In the genomic region with DNA sequence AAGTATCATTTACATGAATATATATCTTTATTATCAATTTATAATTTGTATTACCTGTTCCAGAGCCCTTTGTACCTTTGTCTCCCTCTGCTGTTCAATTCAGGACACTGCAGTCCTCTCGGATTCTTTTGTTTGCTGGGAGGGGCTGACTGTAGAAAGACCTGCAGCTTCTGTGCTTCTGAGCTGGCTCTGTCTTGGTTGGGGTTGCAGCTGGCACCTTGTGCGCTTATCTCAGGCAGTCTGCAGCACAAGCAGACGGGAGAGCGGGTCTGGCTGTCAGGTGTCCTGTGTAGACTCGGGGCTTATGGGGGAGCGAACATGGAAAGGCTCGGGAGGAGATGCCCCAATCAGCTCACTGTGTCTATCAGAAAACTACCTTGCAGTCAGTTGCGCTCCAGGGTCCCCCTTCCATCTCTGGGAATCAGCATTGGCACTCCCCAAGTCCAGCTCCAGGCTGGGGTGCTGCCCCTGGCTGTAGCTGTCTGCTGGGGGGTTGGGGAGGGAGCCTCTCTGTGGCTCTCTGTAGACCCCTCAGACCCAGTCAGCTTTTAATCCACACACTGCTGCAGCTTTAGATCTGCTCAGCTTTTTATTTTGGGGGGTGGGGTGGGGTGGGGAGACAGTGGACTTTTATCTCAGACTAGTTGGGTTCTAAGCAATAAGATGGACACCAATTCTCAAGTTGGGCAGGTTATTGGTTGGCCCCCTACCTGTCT, we compare ENCODE assay signal across 8 mouse cellular contexts. TPM values are rescaled to one million over a fixed set of nuclear protein-coding genes. Genes with fewer than 3 reads are reported as not detected.
DNase-seq lines count a peak whose midpoint lies in the region; ATAC-seq lines count a peak whose summit lies in the region.

No protein-coding gene starts in this region.

- H3K27me3 ChIP-seq in forebrain, embryonic 13.5 days: 0 out of 2 replicates have a peak, but pooled peaks cover 4% of the 10 kb centered on the region
- no peaks in the 10 kb centered on the region for H3K27me3 ChIP-seq in hindbrain, embryonic 13.5 days

- 10% methylated on average over 8 of the region's 8 CpGs for WGBS in forebrain, embryonic 13.5 days
- WGBS in hindbrain, embryonic 13.5 days: 10% methylated on average over 8 of the region's 8 CpGs

- H3K9ac ChIP-seq in forebrain, embryonic 13.5 days: peak overlapping the region; percentile 63
- H3K9ac ChIP-seq in hindbrain, embryonic 13.5 days: peak overlapping the region; percentile 75

- no peaks in the 10 kb centered on the region for H3K36me3 ChIP-seq in forebrain, embryonic 13.5 days (ENCODE audit: poor library complexity, severe bottlenecking)
- no peaks in the 10 kb centered on the region for H3K36me3 ChIP-seq in hindbrain, embryonic 13.5 days

- DNase-seq in left cerebral cortex, adult 18-20 months (ENCODE audit: low spot score in 2 of 2): peak; percentile 25 to 50
- no peak for DNase-seq in left cerebral cortex, adult 8-10 months (ENCODE audit: low spot score in 2 of 2)
- peak; percentile 23 for DNase-seq in c-Kit-positive CD71-positive TER-119-negative erythroid progenitor cells, embryonic 14.5 days (ENCODE audit: low read depth)
- peak; percentile 37 to 56 for DNase-seq in layer of hippocampus, postnatal 25 days (ENCODE audit: extremely low spot score in 1 of 2, low spot score in 1 of 2)
- peak; percentile 41 for DNase-seq in right cerebral cortex, postnatal 4 days

- H3K4me3 ChIP-seq in forebrain, embryonic 13.5 days: peak overlapping the region; percentile 33
- H3K4me3 ChIP-seq in hindbrain, embryonic 13.5 days: peak overlapping the region; percentile 35

- H3K4me2 ChIP-seq in forebrain, embryonic 13.5 days: peak overlapping the region; percentile 60
- H3K4me2 ChIP-seq in hindbrain, embryonic 13.5 days: peak overlapping the region; percentile 59

- H3K9me3 ChIP-seq in forebrain, embryonic 13.5 days (replicated peaks): no peaks in the 10 kb centered on the region
- no peaks in the 10 kb centered on the region for H3K9me3 ChIP-seq in hindbrain, embryonic 13.5 days

- ATAC-seq in forebrain, embryonic 13.5 days: peak; percentile 55; the same call in 1 of the 2 replicates
- 0 out of 2 replicates have a peak, but pooled peaks have one; percentile 43 for ATAC-seq in hindbrain, embryonic 13.5 days (ENCODE audit: low FRiP score)
- ATAC-seq in megakaryocyte-erythroid progenitor cell, adult 5-6 weeks (replicated peaks; ENCODE audit: low FRiP score, low TSS enrichment, poor library complexity, severe bottlenecking): peak; percentile 73

- H3K4me1 ChIP-seq in forebrain, embryonic 13.5 days: peaks cover 2% of the 10 kb centered on the region; the same call in 1 of the 2 replicates
- H3K4me1 ChIP-seq in hindbrain, embryonic 13.5 days (replicated peaks): 0 out of 2 replicates have a peak, but pooled peaks cover 4% of the 10 kb centered on the region

- H3K27ac ChIP-seq in forebrain, embryonic 13.5 days: no peak overlapping the region
- peak overlapping the region; percentile 71; the same call in 1 of the 2 replicates for H3K27ac ChIP-seq in hindbrain, embryonic 13.5 days

RNA-seq across cellular contexts. Expression of gene Ins2, which starts 28.2 kb away (rescaled TPM):
- not detected for total RNA-seq in left cerebral cortex, adult 18-20 months (2021)
- not detected for total RNA-seq in left cerebral cortex, adult 8-10 months (2022)
- polyA plus RNA-seq in forebrain, embryonic 13.5 days (2015; fragmentation: Nextera tagmentation; extraction: Ambion mirVana): not detected in 2 replicates
- polyA plus RNA-seq in hindbrain, embryonic 13.5 days (2015; fragmentation: Nextera tagmentation; extraction: Ambion mirVana): 0.83 and 0.99 TPM in 2 replicates
- total RNA-seq in layer of hippocampus, postnatal 25 days (2021): not detected
- total RNA-seq in megakaryocyte-erythroid progenitor cell, adult 5-6 weeks (2014; fragmentation: Nextera tagmentation): not detected in 2 replicates
- not detected in 2 replicates for total RNA-seq in megakaryocyte-erythroid progenitor cell, adult 5-6 weeks (2017)

RNA-seq across cellular contexts. Expression of gene Gm49394, which starts 45.2 kb away (rescaled TPM):
- total RNA-seq in left cerebral cortex, adult 18-20 months (2021): under 1 TPM in 1 of 2 experiments, not detected in 1; 0.12 TPM
- not detected for total RNA-seq in left cerebral cortex, adult 8-10 months (2022)
- polyA plus RNA-seq in forebrain, embryonic 13.5 days (2015; fragmentation: Nextera tagmentation; extraction: Ambion mirVana): 0.05 TPM in 1 of 2 replicates, not detected in the other
- polyA plus RNA-seq in hindbrain, embryonic 13.5 days (2015; fragmentation: Nextera tagmentation; extraction: Ambion mirVana): not detected in 2 replicates
- under 1 TPM; 0.34 to 0.56 TPM for total RNA-seq in layer of hippocampus, postnatal 25 days (2021)
- not detected in 2 replicates for total RNA-seq in megakaryocyte-erythroid progenitor cell, adult 5-6 weeks (2014; fragmentation: Nextera tagmentation)
- not detected in 2 replicates for total RNA-seq in megakaryocyte-erythroid progenitor cell, adult 5-6 weeks (2017)

RNA-seq across cellular contexts. Expression of gene Igf2, which starts 48.3 kb away (rescaled TPM):
- 100 to 1,000 TPM; 114 to 115 TPM for total RNA-seq in left cerebral cortex, adult 18-20 months (2021)
- total RNA-seq in left cerebral cortex, adult 8-10 months (2022): 10 to 100 TPM; 82.1 to 99.4 (median 88.8) TPM
- polyA plus RNA-seq in forebrain, embryonic 13.5 days (2015; fragmentation: Nextera tagmentation; extraction: Ambion mirVana): 56.6 and 57.6 TPM in 2 replicates
- 179 and 205 TPM in 2 replicates for polyA plus RNA-seq in hindbrain, embryonic 13.5 days (2015; fragmentation: Nextera tagmentation; extraction: Ambion mirVana)
- total RNA-seq in layer of hippocampus, postnatal 25 days (2021): 10 to 100 TPM; 63.1 to 72.7 TPM
- total RNA-seq in megakaryocyte-erythroid progenitor cell, adult 5-6 weeks (2014; fragmentation: Nextera tagmentation): not detected in 2 replicates
- 0.46 TPM in 1 of 2 replicates, not detected in the other for total RNA-seq in megakaryocyte-erythroid progenitor cell, adult 5-6 weeks (2017)

Comparison
In these comparisons a context has a peak if more than half of its experiments do, and no peak if none do; other contexts are left out.
1. DNase-seq: peak in left cerebral cortex, adult 18-20 months (2 of 2), c-Kit-positive CD71-positive TER-119-negative erythroid progenitor cells, embryonic 14.5 days (single experiment), layer of hippocampus, postnatal 25 days (2 of 2) and right cerebral cortex, postnatal 4 days (single experiment); none in left cerebral cortex, adult 8-10 months (0 of 2).
2. RNA of gene Igf2, which starts 48.3 kb away (total RNA-seq): 114 to 115 TPM in left cerebral cortex, adult 18-20 months, 82.1 to 99.4 TPM in left cerebral cortex, adult 8-10 months and 63.1 to 72.7 TPM in layer of hippocampus, postnatal 25 days; 0.46 TPM in megakaryocyte-erythroid progenitor cell, adult 5-6 weeks; every median in the first group is over 10 times any median in the second.
3. Peak in every context shown above with its lines, with median percentiles within 50 percentile points of each other: ATAC-seq.